In the genomic region with DNA sequence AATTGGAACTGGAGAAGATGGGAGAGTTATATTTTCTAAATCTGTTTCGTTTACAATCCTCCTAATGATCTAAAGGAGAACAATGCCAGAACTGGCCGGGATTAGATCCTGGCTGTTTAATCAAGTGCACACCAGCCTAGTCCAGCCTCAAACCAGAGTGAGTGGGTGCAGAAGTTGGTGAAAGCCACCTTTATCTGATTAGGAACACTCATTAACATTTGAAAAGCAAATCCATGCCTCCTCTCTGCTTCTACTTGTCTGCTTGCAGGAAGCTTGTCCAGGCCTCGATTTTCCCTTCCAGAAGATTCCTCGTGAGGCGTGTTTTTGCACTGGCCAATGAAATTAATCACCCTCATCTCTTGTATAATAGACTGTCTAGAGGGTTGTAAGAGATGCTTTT, we compare ENCODE assay signal across 35 mouse cellular contexts. TPM values are rescaled to one million over a fixed set of nuclear protein-coding genes. Genes with fewer than 3 reads are reported as not detected.
DNase-seq lines count a peak whose midpoint lies in the region; ATAC-seq and TF ChIP-seq lines count a peak whose summit lies in the region.
"Had no signal": no experiment of that assay in that cellular context is flagged by ENCODE, and none has a peak within 500 bp of the region (broad histone marks: within the 10 kb centered on the region; RNA-seq: fewer than 3 reads in every experiment).

No protein-coding gene starts in this region.

- no peak for TF ChIP-seq POLR2A in ES-Bruce4 (IDR thresholded peaks at IDR 0.05; ENCODE audit: insufficient read depth, low read length)

- no peaks in the 10 kb centered on the region for H3K9me3 ChIP-seq in ES-Bruce4 (replicated peaks; ENCODE audit: control insufficient read depth, insufficient read depth, low read length, poor library complexity, severe bottlenecking)
- H3K9me3 ChIP-seq in ES-E14 (ENCODE audit: control insufficient read depth, insufficient read depth, low read depth, low read length), result no peaks in the 10 kb centered on the region
- H3K9me3 ChIP-seq in intestine, embryonic 15.5 days, result no peaks in the 10 kb centered on the region
- H3K9me3 ChIP-seq: embryonic facial prominence, embryonic 10.5 days; embryonic facial prominence, embryonic 13.5 days; G1E; heart, embryonic 12.5 days; heart, embryonic 15.5 days had no signal

- H3K4me2 ChIP-seq in intestine, embryonic 15.5 days (replicated peaks), result no peak overlapping the region
- H3K4me2 ChIP-seq: embryonic facial prominence, embryonic 13.5 days; heart, embryonic 12.5 days; heart, embryonic 15.5 days; hindbrain, embryonic 14.5 days had no signal

- no peak for ATAC-seq in intestine, embryonic 15.5 days
- ATAC-seq: forebrain, embryonic 14.5 days; forebrain, postnatal 0 days; hindbrain, postnatal 0 days; inflammation-experienced regulatory T-cells, adult 6 months; intestine, postnatal 0 days had no signal

- TF ChIP-seq CTCF in ES-Bruce4 (IDR thresholded peaks at IDR 0.05; ENCODE audit: low read depth, low read length), result no peak

- intact Hi-C loops in heart, postnatal 14 days (cut with DNase I), result no loop called here

- peak; percentile 75 for TF ChIP-seq EP300 in ES-Bruce4 (IDR thresholded peaks at IDR 0.05; ENCODE audit: insufficient read depth, low read depth, low read length)

- H3K9ac ChIP-seq in ES-Bruce4 (ENCODE audit: low read depth, poor library complexity, severe bottlenecking) (no peak overlapping the region), ES-E14 (ENCODE audit: insufficient read depth, low read depth, low read length, poor library complexity, severe bottlenecking) (no peak overlapping the region)
- H3K9ac ChIP-seq in intestine, embryonic 15.5 days, result no peak overlapping the region
- H3K9ac ChIP-seq: embryonic facial prominence, embryonic 13.5 days; forebrain, postnatal 0 days; heart, embryonic 12.5 days; heart, embryonic 15.5 days; hindbrain, embryonic 14.5 days had no signal

- peak; percentile 58 for DNase-seq in heart, adult 11 months
- no peak for DNase-seq in heart, postnatal 14 days
- peak; percentile 73 for DNase-seq in ES-E14 (ENCODE audit: low read depth, low spot score)
- peak; percentile 93 for DNase-seq in ZHBTc4 (ENCODE audit: low read depth, low spot score)
- DNase-seq in adrenal gland, adult (ENCODE audit: inconsistent age in 2 of 2, low spot score in 1 of 2), result no peak
- DNase-seq in lung, postnatal 14 days, result no peak
- DNase-seq: adrenal gland, adult 2 months; adrenal gland, postnatal 14 days; B cell, adult 2 months; cerebellum, adult 11-12 months; cerebellum, adult 8-10 months; cerebellum, postnatal 10 days; cerebellum, postnatal 36 days; embryo, embryonic 11 days; forebrain, postnatal 0 days; gastrocnemius, adult 2 months; gastrocnemius, postnatal 14 days; heart, adult 18-20 months; heart, postnatal 10 days; heart, postnatal 4 days; kidney, adult 2 months had no signal

- no peaks in the 10 kb centered on the region for H3K27me3 ChIP-seq in ES-Bruce4 (ENCODE audit: control insufficient read depth, insufficient read depth, low read length, poor library complexity, severe bottlenecking)
- no peaks in the 10 kb centered on the region for H3K27me3 ChIP-seq in intestine, embryonic 15.5 days (replicated peaks)
- H3K27me3 ChIP-seq: CH12.LX; embryonic facial prominence, embryonic 13.5 days; heart, embryonic 12.5 days; heart, embryonic 15.5 days had no signal

- in situ Hi-C loops in ES-E14 (cut with MboI; ENCODE audit: low sequenced_read_pairs in 2 of 2, unreplicated experiment in 2 of 2), result no loop called here

- H3K4me3 ChIP-seq in ES-Bruce4 (ENCODE audit: low read depth, low read length), result no peak overlapping the region
- H3K4me3 ChIP-seq in ES-E14 (ENCODE audit: insufficient read depth in 1 of 2, low read depth in 1 of 2, low read length in 2 of 2, poor library complexity in 1 of 2, severe bottlenecking in 1 of 2), result no peak overlapping the region
- H3K4me3 ChIP-seq in intestine, embryonic 15.5 days (replicated peaks), result no peak overlapping the region
- H3K4me3 ChIP-seq: embryonic facial prominence, embryonic 10.5 days; embryonic facial prominence, embryonic 13.5 days; erythroblast, embryonic 14.5 days; gastrocnemius, adult 2 months; heart, embryonic 12.5 days; heart, embryonic 15.5 days had no signal

- 71% methylated on average over 5 of the region's 5 CpGs for WGBS in intestine, embryonic 15.5 days

- H3K4me1 ChIP-seq in ES-Bruce4 (ENCODE audit: control insufficient read depth, insufficient read depth, low read length) (no peaks in the 10 kb centered on the region), ES-E14 (ENCODE audit: control insufficient read depth in 2 of 2, insufficient read depth in 2 of 2, low read length in 2 of 2, poor library complexity in 1 of 2) (peaks cover 4 to 5% of the 10 kb centered on the region in 2 experiments; a peak in 2 of 4 replicates)
- H3K4me1 ChIP-seq in intestine, embryonic 15.5 days (replicated peaks), result no peaks in the 10 kb centered on the region
- H3K4me1 ChIP-seq: heart, embryonic 12.5 days; heart, embryonic 15.5 days had no signal

- H3K27ac ChIP-seq in ES-Bruce4 (ENCODE audit: insufficient read depth, low read length) (peak overlapping the region; percentile 6; the same call in 1 of the 2 replicates), ES-E14 (ENCODE audit: insufficient read depth, low read depth, low read length, poor library complexity, severe bottlenecking) (no peak overlapping the region)
- no peak overlapping the region for H3K27ac ChIP-seq in intestine, embryonic 15.5 days
- H3K27ac ChIP-seq: embryonic facial prominence, embryonic 10.5 days; embryonic facial prominence, embryonic 13.5 days; gastrocnemius, adult 2 months; heart, embryonic 15.5 days; hindbrain, embryonic 14.5 days; hindbrain, postnatal 0 days had no signal

- H3K36me3 ChIP-seq in ES-Bruce4 (ENCODE audit: control insufficient read depth, insufficient read depth, low read length, poor library complexity, severe bottlenecking), result no peaks in the 10 kb centered on the region
- H3K36me3 ChIP-seq in ES-E14 (ENCODE audit: control insufficient read depth, insufficient read depth, low read length, poor library complexity, severe bottlenecking), result no peaks in the 10 kb centered on the region
- no peaks in the 10 kb centered on the region for H3K36me3 ChIP-seq in intestine, embryonic 15.5 days
- H3K36me3 ChIP-seq: embryonic facial prominence, embryonic 10.5 days; embryonic facial prominence, embryonic 13.5 days; G1E; heart, embryonic 12.5 days; heart, embryonic 15.5 days had no signal

TF ChIP-seq in ES-E14, 5 proteins besides CTCF, POLR2A, EP300 and RAD21:
- TF ChIP-seq ZC3H11A (IDR thresholded peaks at IDR 0.05; ENCODE audit: borderline replicate concordance, low read depth, low read length), result no peak

RNA-seq across cellular contexts. Expression of a gene that starts 41.1 kb away (rescaled TPM):
- total RNA-seq in heart, postnatal 14 days (2021), result 10 to 100 TPM; 79.2 to 80.7 TPM
- 143 and 151 TPM in 2 replicates for polyA plus RNA-seq in ES-Bruce4 (2011; ENCODE audit: insufficient read depth, insufficient read length, low read depth, missing spikeins)
- total RNA-seq in ES-E14 (2012; rRNA removed), result 169 and 217 TPM in 2 replicates
- 47.6 and 48.1 TPM in 2 replicates for polyA plus RNA-seq in intestine, embryonic 15.5 days (2015; fragmentation: Nextera tagmentation; extraction: Ambion mirVana)

Comparison
In these comparisons a context has a peak if more than half of its experiments do, and no peak if none do; other contexts are left out.
1. DNase-seq: peak in heart, adult 11 months (single experiment), ES-E14 (single experiment) and ZHBTc4 (single experiment); none in heart, postnatal 14 days (0 of 2), adrenal gland, adult (0 of 2) and lung, postnatal 14 days (single experiment).